Mouse (Mus musculus) frontal cortex, adult 2 months (tissue): ENCODE results near the gene Tmem243. TPM values are rescaled to one million over a fixed set of nuclear protein-coding genes. Genes with fewer than 3 reads are reported as not detected.
"Not testable (repeated sequence)": the region's sequence is repeated elsewhere in the genome, so short reads cannot be mapped to it uniquely, and the experiment has no call there.

ENCODE experiments used
- DNase-seq, 2 experiments: peaks; one replicate each; pipeline ENCODE4 v3.0.0; 2022; ENCODE audit warnings: low spot score in 1 of 2; ENCODE audit errors: extremely low spot score in 1 of 2
- polyA plus RNA-seq: library from polyadenylated mRNA; depleted of rRNA; stranded (reverse); fragments of >200 nt; gene quantifications from 2 replicates; pipeline ENCODE4 v1.2.3, GENCODE M21; 2012; rRNA removed

Tmem243 gene
- polyA plus RNA-seq, 1 experiment = 21.6 TPM

DNA sequence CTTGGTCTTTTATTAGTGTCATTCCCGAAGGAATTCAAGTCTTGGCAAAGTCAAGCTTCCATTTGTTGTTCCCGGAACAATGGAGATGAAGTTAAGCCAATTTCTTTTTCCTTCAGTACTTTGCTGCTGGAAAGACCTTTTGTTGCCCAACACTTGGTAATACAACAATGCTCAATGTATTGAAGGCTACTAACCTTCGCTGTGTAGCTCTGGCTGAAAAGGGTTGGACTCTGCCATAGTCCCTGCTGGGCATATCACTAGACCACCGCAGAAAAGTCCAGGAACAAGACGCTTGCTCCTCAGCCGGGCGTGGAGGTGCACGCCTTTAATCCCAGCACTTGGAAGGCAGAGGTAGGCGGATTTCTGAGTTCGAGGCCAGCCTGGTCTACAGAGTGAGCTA, 64.7 kb downstream of the Tmem243 start:
- DNase-seq = not testable (repeated sequence)

DNA sequence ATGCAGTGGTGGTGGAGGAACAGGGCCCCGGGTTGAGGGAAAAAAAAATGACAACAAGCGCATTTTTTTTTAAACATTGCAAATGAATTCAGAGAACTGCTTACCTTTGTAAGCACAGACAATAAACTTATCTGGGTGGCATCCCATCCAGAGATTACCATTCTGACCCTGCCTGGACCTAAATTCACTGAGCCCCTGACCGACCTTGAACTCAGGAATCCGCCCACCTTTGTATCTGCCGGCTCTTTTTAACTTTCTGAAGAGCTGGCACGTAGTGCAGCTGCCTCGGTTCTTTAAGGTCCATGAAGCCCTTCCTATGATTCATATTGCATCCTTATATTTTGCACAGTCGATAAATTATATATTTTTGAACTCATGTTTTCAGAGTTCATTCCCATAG, 65.9 kb downstream of the Tmem243 start:
- DNase-seq = no peak

DNA sequence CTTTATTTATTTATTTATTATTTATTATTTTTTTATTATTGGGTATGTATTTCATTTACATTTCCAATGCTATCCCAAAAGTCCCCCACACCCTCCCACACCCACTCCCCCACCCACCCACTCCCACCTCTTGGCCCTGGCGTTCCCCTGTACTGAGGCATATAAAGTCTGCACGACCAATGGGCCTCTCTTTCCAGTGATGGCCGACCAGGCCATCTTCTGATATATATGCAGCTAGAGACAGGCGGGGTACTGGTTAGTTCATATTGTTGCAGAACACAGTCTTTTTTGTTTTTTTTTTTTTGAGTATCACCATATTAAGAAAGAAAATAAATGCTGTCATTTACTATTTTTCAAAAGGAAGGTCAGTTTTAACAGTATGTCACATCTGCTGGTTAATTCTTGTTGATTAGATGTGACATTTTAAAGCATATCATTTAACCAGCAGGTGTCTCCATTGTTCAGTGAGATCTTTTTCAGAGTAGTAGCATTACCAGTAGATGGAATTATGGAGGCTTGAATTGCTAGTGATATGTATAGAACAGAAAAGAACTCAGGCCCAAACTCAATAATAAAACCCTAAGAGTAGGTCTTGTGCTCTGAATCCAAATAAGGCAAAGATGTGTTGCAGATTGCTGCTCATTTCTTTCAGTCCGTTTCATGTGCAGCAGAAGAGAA, 69.0 kb downstream of the Tmem243 start:
- DNase-seq = peak in 1 of 2 experiments; percentile 68

DNA sequence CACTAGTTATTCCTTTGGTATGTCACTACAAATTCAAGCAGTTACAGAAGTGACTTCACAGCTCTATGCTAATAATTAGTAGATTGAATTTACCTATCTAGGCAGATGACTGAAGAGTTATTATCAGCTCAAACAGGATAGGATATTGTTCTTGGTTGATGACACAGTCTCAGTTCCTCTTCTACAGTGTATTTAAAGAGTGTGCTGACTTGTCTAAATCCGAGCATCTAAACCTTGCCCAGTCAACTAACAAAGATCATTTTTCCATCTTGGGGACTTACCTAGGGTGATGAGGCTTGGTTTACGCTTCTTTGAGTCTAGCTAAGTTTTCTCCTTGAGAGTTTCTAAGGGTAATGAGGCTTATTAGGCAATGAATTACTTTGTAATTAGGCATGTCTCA, 72.8 kb downstream of the Tmem243 start:
- no peak for DNase-seq

DNA sequence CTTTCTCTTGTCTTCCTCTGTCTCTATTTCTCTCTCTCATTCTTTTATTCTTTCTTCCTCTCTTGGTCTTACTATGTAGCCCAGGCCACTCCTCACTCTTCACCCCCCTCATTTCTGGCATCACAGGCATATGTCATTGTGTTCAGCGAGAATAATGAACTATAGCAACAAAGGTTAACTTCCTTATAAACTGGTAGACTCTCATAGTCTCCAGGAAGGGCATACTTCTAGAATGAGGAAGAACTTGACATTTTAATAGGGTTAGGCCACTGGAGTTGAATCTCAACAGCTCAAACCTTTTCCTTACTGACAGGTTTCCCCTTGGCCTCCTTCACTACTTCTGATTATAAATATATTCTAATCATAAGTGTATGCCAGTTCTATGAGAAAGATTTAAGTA, 86.0 kb downstream of the Tmem243 start:
- DNase-seq = no peak

Other genes starting within 250 kb of the Tmem243 start
- 4.3 and 5.2 TPM in 2 replicates for gene Abcb4, start 207.0 kb upstream of the Tmem243 start, polyA plus RNA-seq
- gene Crot, start 103.3 kb upstream of the Tmem243 start, polyA plus RNA-seq = 23.8 and 27.1 TPM in 2 replicates
- gene Dmtf1, start 61.1 kb downstream of the Tmem243 start, polyA plus RNA-seq = 60.9 and 67.3 TPM in 2 replicates
- gene 9330182L06Rik, start 165.4 kb downstream of the Tmem243 start, polyA plus RNA-seq = 15.2 and 15.6 TPM in 2 replicates